Mouse (Mus musculus): ENCODE data around the gene Smim8. TPM values are rescaled to one million over a fixed set of nuclear protein-coding genes. Genes with fewer than 3 reads are reported as not detected.
"Not testable (repeated sequence)": the region's sequence is repeated elsewhere in the genome, so short reads cannot be mapped to it uniquely, and the experiment has no call there.

Gene Smim8
- polyA plus RNA-seq, 1 experiment from 2014 or later = 36.1 TPM

GRCm38 (mm10) chr4:34756163-34756562 is 22.1 kb downstream of the Smim8 start, which contains the start of gene Gm136:
TSS of gene Gm136 (minus strand) at chr4:34756263.
- no peak within 1 kb of the TSS for H3K4me3 ChIP-seq
- H3K4me1 ChIP-seq (replicated peaks) = no peaks in the 10 kb centered on the region
- no peak for DNase-seq (ENCODE audit: low spot score)
- WGBS = 92% methylated on average over 1 of the region's 1 CpGs
- no peaks in the 10 kb centered on the region for H3K36me3 ChIP-seq
- no peak within 1 kb of the TSS for H3K27ac ChIP-seq
- no peaks in the 10 kb centered on the region for H3K9me3 ChIP-seq
- H3K27me3 ChIP-seq (ENCODE audit: insufficient read depth, poor library complexity, severe bottlenecking) = no peaks in the 10 kb centered on the region

- WGBS = 74% methylated on average over 6 of the region's 6 CpGs
- Histone ChIP-seq H3K4me3 (no peak overlapping the region), H3K4me1 (replicated peaks) (no peaks in the 10 kb centered on the region), H3K36me3 (no peaks in the 10 kb centered on the region), H3K27ac (no peak overlapping the region), H3K9me3 (no peaks in the 10 kb centered on the region), H3K27me3 (ENCODE audit: insufficient read depth, poor library complexity, severe bottlenecking) (no peaks in the 10 kb centered on the region)
- no peak for DNase-seq (ENCODE audit: low spot score)
Measured at GRCm38 (mm10) chr4:34749236-34749635, 29.0 kb downstream of the Smim8 start.

- H3K27me3 ChIP-seq (ENCODE audit: insufficient read depth, poor library complexity, severe bottlenecking) = peaks cover 6% of the 10 kb centered on the region; the same call in 1 of the 2 replicates
- 72% methylated on average over 3 of the region's 3 CpGs for WGBS
Measured at GRCm38 (mm10) chr4:34734461-34734860, 43.8 kb downstream of the Smim8 start.

GRCm38 (mm10) chr4:34733415-34733814 is 44.8 kb downstream of the Smim8 start:
- H3K4me1 ChIP-seq (replicated peaks); H3K27ac ChIP-seq; H3K36me3 ChIP-seq; DNase-seq (ENCODE audit: low spot score); H3K9me3 ChIP-seq; H3K4me3 ChIP-seq: not testable (repeated sequence)
- H3K27me3 ChIP-seq (ENCODE audit: insufficient read depth, poor library complexity, severe bottlenecking) = peaks cover 16% of the 10 kb centered on the region; the same call in 1 of the 2 replicates
- 28% methylated on average over 2 of the region's 2 CpGs for WGBS

More at GRCm38 (mm10) chr4:34734461-34734860, 43.8 kb downstream of the Smim8 start:
- no peak for DNase-seq (ENCODE audit: low spot score)
- Histone ChIP-seq H3K27ac (no peak overlapping the region), H3K36me3 (no peaks in the 10 kb centered on the region), H3K9me3 (no peaks in the 10 kb centered on the region), H3K4me1 (replicated peaks) (peaks cover 7% of the 10 kb centered on the region), H3K4me3 (no peak overlapping the region)

GRCm38 (mm10) chr4:34729851-34730341 is 48.3 kb downstream of the Smim8 start, which contains the start of gene Cfap206:
TSS of gene Cfap206 (minus strand) at chr4:34730206.
- no peaks in the 10 kb centered on the region for H3K9me3 ChIP-seq
- under 1% methylated on average over 38 of the region's 38 CpGs for WGBS

GRCm38 (mm10) chr4:34725710-34726109 is 52.5 kb downstream of the Smim8 start:
- peaks cover 20% of the 10 kb centered on the region; the same call in 1 of the 2 replicates for H3K27me3 ChIP-seq (ENCODE audit: insufficient read depth, poor library complexity, severe bottlenecking)
- DNase-seq (ENCODE audit: low spot score); H3K9me3 ChIP-seq; H3K4me1 ChIP-seq (replicated peaks); H3K36me3 ChIP-seq; H3K27ac ChIP-seq; H3K4me3 ChIP-seq: not testable (repeated sequence)
- WGBS = 91% methylated on average over 3 of the region's 3 CpGs

More at GRCm38 (mm10) chr4:34729851-34730341, 48.3 kb downstream of the Smim8 start, which contains the start of gene Cfap206:
- H3K27me3 ChIP-seq (ENCODE audit: insufficient read depth, poor library complexity, severe bottlenecking) = peaks cover 21% of the 10 kb centered on the region; the same call in 1 of the 2 replicates
- H3K27ac ChIP-seq = no peak within 1 kb of the TSS
- peak; percentile 86 for DNase-seq (ENCODE audit: low spot score)
- H3K36me3 ChIP-seq = no peaks in the 10 kb centered on the region
- peak within 1 kb of the TSS; percentile 63 for H3K4me3 ChIP-seq
- peaks cover 8% of the 10 kb centered on the region for H3K4me1 ChIP-seq (replicated peaks)

- no peaks in the 10 kb centered on the region for H3K4me1 ChIP-seq (replicated peaks)
- no peaks in the 10 kb centered on the region for H3K36me3 ChIP-seq
- H3K27me3 ChIP-seq (ENCODE audit: insufficient read depth, poor library complexity, severe bottlenecking) = peaks cover 14% of the 10 kb centered on the region; the same call in 1 of the 2 replicates
- no peak for DNase-seq (ENCODE audit: low spot score)
- peaks cover 12% of the 10 kb centered on the region for H3K9me3 ChIP-seq
- H3K27ac ChIP-seq = no peak overlapping the region
- no peak overlapping the region for H3K4me3 ChIP-seq
- 61% methylated on average over 4 of the region's 4 CpGs for WGBS
Measured at GRCm38 (mm10) chr4:34724306-34724705, 53.9 kb downstream of the Smim8 start.

GRCm38 (mm10) chr4:34723186-34723585 is 55.0 kb downstream of the Smim8 start:
- WGBS = 74% methylated on average over 4 of the region's 4 CpGs
- no peak overlapping the region for H3K27ac ChIP-seq
- H3K4me1 ChIP-seq (replicated peaks) = no peaks in the 10 kb centered on the region
- DNase-seq (ENCODE audit: low spot score) = no peak
- H3K27me3 ChIP-seq (ENCODE audit: insufficient read depth, poor library complexity, severe bottlenecking) = peaks cover 4% of the 10 kb centered on the region; the same call in 1 of the 2 replicates
- H3K4me3 ChIP-seq = no peak overlapping the region
- H3K9me3 ChIP-seq = peaks cover 14% of the 10 kb centered on the region
- no peaks in the 10 kb centered on the region for H3K36me3 ChIP-seq

GRCm38 (mm10) chr4:34720127-34720895 is 57.9 kb downstream of the Smim8 start:
- Histone ChIP-seq H3K4me3 (no peak overlapping the region), H3K36me3 (no peaks in the 10 kb centered on the region), H3K4me1 (replicated peaks) (no peaks in the 10 kb centered on the region), H3K27me3 (ENCODE audit: insufficient read depth, poor library complexity, severe bottlenecking) (no peaks in the 10 kb centered on the region), H3K9me3 (peaks cover 14% of the 10 kb centered on the region), H3K27ac (no peak overlapping the region)
- WGBS = 91% methylated on average over 7 of the region's 7 CpGs
- no peak for DNase-seq (ENCODE audit: low spot score)

GRCm38 (mm10) chr4:34719421-34719820 is 58.8 kb downstream of the Smim8 start:
- no peaks in the 10 kb centered on the region for H3K36me3 ChIP-seq
- WGBS = 97% methylated on average over 12 of the region's 12 CpGs
- H3K9me3 ChIP-seq = peaks cover 14% of the 10 kb centered on the region
- DNase-seq (ENCODE audit: low spot score) = no peak
- no peak overlapping the region for H3K4me3 ChIP-seq
- no peaks in the 10 kb centered on the region for H3K27me3 ChIP-seq (ENCODE audit: insufficient read depth, poor library complexity, severe bottlenecking)
- no peak overlapping the region for H3K27ac ChIP-seq
- H3K4me1 ChIP-seq (replicated peaks) = no peaks in the 10 kb centered on the region

Other genes with a start within 250 kb of the Smim8 start
- 69.2 and 85.7 TPM in 2 replicates for gene Akirin2, start 227.5 kb downstream of the Smim8 start, polyA plus RNA-seq (2016; fragmentation: Nextera tagmentation; extraction: Ambion mirVana)
- gene Orc3, start 163.5 kb downstream of the Smim8 start, polyA plus RNA-seq (2016; fragmentation: Nextera tagmentation; extraction: Ambion mirVana) = 82.1 and 95.5 TPM in 2 replicates
- 67.2 and 69.8 TPM in 2 replicates for gene Rars2, start 163.5 kb downstream of the Smim8 start, polyA plus RNA-seq (2016; fragmentation: Nextera tagmentation; extraction: Ambion mirVana)
- 59.4 and 61.5 TPM in 2 replicates for gene Slc35a1, start 91.0 kb downstream of the Smim8 start, polyA plus RNA-seq (2016; fragmentation: Nextera tagmentation; extraction: Ambion mirVana)
- gene Cfap206, start 48.2 kb downstream of the Smim8 start, polyA plus RNA-seq (2016; fragmentation: Nextera tagmentation; extraction: Ambion mirVana) = 1.5 and 3.9 TPM in 2 replicates
- not detected in 2 replicates for gene Gm136, start 22.2 kb downstream of the Smim8 start, polyA plus RNA-seq (2016; fragmentation: Nextera tagmentation; extraction: Ambion mirVana)
- 21.0 and 22.8 TPM in 2 replicates for gene Zfp292, start 104.5 kb upstream of the Smim8 start, polyA plus RNA-seq (2016; fragmentation: Nextera tagmentation; extraction: Ambion mirVana)
- 0.41 and 0.78 TPM in 2 replicates for gene Cga, start 115.4 kb upstream of the Smim8 start, polyA plus RNA-seq (2016; fragmentation: Nextera tagmentation; extraction: Ambion mirVana)